Mouse (Mus musculus) C2C12 (cell line): ENCODE measurements around the gene Slc25a41.

Experiments
- CEBPB ChIP-seq: IDR thresholded peaks from one replicate; pipeline ENCODE4 v1.6.1; 2011; ENCODE audit warnings: low read depth, mild to moderate bottlenecking, control low read depth, moderate library complexity
- CTCF ChIP-seq: IDR thresholded peaks from one replicate; pipeline ENCODE4 v1.5.1; 2011; ENCODE audit not compliant: control insufficient read depth, insufficient read depth, insufficient read length
- FOSL1 ChIP-seq: IDR thresholded peaks from one replicate; pipeline ENCODE4 v1.8.0; 2011; ENCODE audit warnings: mild to moderate bottlenecking, low read length; ENCODE audit not compliant: poor library complexity, insufficient read depth, severe bottlenecking
- MAX ChIP-seq: IDR thresholded peaks from one replicate; pipeline ENCODE4 v1.6.1; 2011; ENCODE audit warnings: mild to moderate bottlenecking, control low read depth
- MYOD1 ChIP-seq: IDR thresholded peaks from one replicate; pipeline ENCODE4 v1.6.1; 2011; ENCODE audit warnings: low read depth; ENCODE audit not compliant: control insufficient read depth, insufficient read length
- MYOG ChIP-seq: IDR thresholded peaks from one replicate; pipeline ENCODE4 v1.6.1; 2011; ENCODE audit not compliant: control insufficient read depth, insufficient read length; ENCODE audit errors: extremely low read depth
- USF1 ChIP-seq: IDR thresholded peaks from one replicate; pipeline ENCODE4 v1.6.1; 2011; ENCODE audit warnings: low read depth, mild to moderate bottlenecking, control low read depth, moderate library complexity

DNA sequence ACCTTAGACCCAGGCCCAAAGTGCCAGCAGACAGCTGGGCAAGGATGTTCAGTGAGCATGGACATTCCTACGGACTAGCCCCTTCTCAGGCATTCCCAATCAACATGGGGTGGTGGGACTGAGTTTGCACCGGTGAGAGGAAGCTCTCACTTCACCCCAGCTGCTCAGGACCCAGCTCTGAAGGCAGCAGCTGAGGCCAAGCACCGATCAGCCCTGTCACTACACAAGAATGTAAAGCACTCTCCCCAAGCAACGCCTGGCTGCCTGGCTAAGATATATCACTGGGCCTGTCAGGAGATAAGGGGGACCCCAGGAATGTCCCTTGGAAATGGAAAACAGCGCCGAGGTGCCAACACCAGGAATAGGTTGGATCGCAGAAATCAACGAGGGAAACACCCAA lies 40.2 kb downstream of the Slc25a41 start:
- TF ChIP-seq CTCF, result no peak
- TF ChIP-seq USF1, result no peak
- TF ChIP-seq MAX, result no peak
- no peak for TF ChIP-seq MYOD1
- no peak for TF ChIP-seq FOSL1
- no peak for TF ChIP-seq MYOG
- TF ChIP-seq CEBPB, result no peak
